Mouse (Mus musculus) liver, embryonic 14.5 days (tissue): ENCODE data around the gene Tubb4a.

Experiments used
- CTCF ChIP-seq: IDR thresholded peaks from 2 replicates; pipeline ENCODE4 v1.5.1; 2016; ENCODE audit warnings: antibody characterized with exemption, low read depth, control low read depth
- EP300 ChIP-seq: IDR thresholded peaks from 2 replicates; pipeline ENCODE4 v1.6.1; 2016; ENCODE audit warnings: antibody characterized with exemption, low read depth

DNA sequence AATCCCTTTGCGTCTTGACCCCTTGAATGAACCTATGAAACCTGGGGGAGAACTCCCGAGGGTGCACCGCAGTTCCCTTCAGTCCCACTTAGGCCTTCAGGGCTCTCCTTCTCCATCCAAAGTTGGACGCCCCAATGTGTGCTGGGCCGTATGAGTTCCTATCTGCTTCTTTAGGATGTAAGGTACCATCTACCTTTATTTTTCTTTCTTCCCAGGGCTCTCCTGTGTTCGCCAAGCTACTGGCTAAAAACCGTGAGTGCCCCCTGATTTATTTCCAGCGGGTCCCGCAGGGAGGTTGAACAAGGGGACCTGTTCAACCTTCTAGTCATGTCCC is 18.4 kb upstream of the Tubb4a start:
- TF ChIP-seq EP300 = no peak
- TF ChIP-seq CTCF = no peak
